Mouse (Mus musculus) spleen, postnatal 36 days (tissue): ENCODE results near the gene Pttg1ip.

Experiments used
- DNase-seq, 2 experiments: peaks; one replicate each; pipeline ENCODE4 v3.0.0; 2022; ENCODE audit warnings: low spot score in 2 of 2, mixed read lengths in 1 of 2

Gene Pttg1ip

GRCm38 (mm10) chr10:77569481-77569880 is 12.0 kb upstream of the Pttg1ip start:
- no peak for DNase-seq

GRCm38 (mm10) chr10:77569973-77570658 is 11.4 kb upstream of the Pttg1ip start:
- DNase-seq = no peak

GRCm38 (mm10) chr10:77572225-77572624 is 9.3 kb upstream of the Pttg1ip start:
- DNase-seq = no peak

GRCm38 (mm10) chr10:77573162-77573561 is 8.4 kb upstream of the Pttg1ip start:
- DNase-seq = no peak

GRCm38 (mm10) chr10:77580027-77580920 is 1.2 kb upstream of the Pttg1ip start:
- no peak for DNase-seq

- DNase-seq = no peak
These were observed 505 bp upstream of the Pttg1ip start for GRCm38 (mm10) chr10:77581023-77581407.

- no peak for DNase-seq
These were observed 732 bp downstream of the Pttg1ip start for GRCm38 (mm10) chr10:77582285-77582618.

- DNase-seq = no peak
These were observed 2.4 kb downstream of the Pttg1ip start for GRCm38 (mm10) chr10:77583795-77584422.

- DNase-seq = no peak
These were observed 5.1 kb downstream of the Pttg1ip start for GRCm38 (mm10) chr10:77586637-77587036.

- DNase-seq = no peak
These were observed 5.7 kb downstream of the Pttg1ip start for GRCm38 (mm10) chr10:77587091-77587775.

- no peak for DNase-seq
These were observed 6.5 kb downstream of the Pttg1ip start for GRCm38 (mm10) chr10:77588036-77588435.

- no peak for DNase-seq
These were observed 7.6 kb downstream of the Pttg1ip start for GRCm38 (mm10) chr10:77589117-77589516.

GRCm38 (mm10) chr10:77589749-77590148 is 8.2 kb downstream of the Pttg1ip start:
- no peak for DNase-seq

GRCm38 (mm10) chr10:77590812-77591211 is 9.3 kb downstream of the Pttg1ip start:
- DNase-seq = peak; percentile 59 to 63

- no peak for DNase-seq
These were observed 10.0 kb downstream of the Pttg1ip start for GRCm38 (mm10) chr10:77591546-77591945.

- DNase-seq = no peak
These were observed 14.5 kb downstream of the Pttg1ip start for GRCm38 (mm10) chr10:77596060-77596459.

GRCm38 (mm10) chr10:77603021-77603420 is 21.5 kb downstream of the Pttg1ip start:
- no peak for DNase-seq

- DNase-seq = no peak
These were observed 22.6 kb downstream of the Pttg1ip start for GRCm38 (mm10) chr10:77604111-77604510.

- no peak for DNase-seq
These were observed 23.4 kb downstream of the Pttg1ip start for GRCm38 (mm10) chr10:77604958-77605357.

- peak in 1 of 2 experiments; percentile 59 for DNase-seq
These were observed 23.8 kb downstream of the Pttg1ip start for GRCm38 (mm10) chr10:77605368-77605767.

GRCm38 (mm10) chr10:77605908-77606826 is 24.6 kb downstream of the Pttg1ip start, which contains the start of the genes Sumo3 and Gm49325:
TSS of gene Sumo3 (plus strand) at chr10:77606097.
TSS of gene Gm49325 (plus strand) at chr10:77606197.
- DNase-seq = peak; percentile 98
